Mouse (Mus musculus) telencephalon, adult 2 months (tissue): ENCODE measurements around the gene Sirt1.
"Not testable (repeated sequence)": the region's sequence is repeated elsewhere in the genome, so short reads cannot be mapped to it uniquely, and the experiment has no call there.

Source experiments
- DNase-seq: peaks from one replicate; pipeline ENCODE4 v3.0.0-alpha.2; 2011; ENCODE audit warnings: low read depth, low spot score

Gene Sirt1

GRCm38 (mm10) chr10:63381498-63382280, at the start of gene Sirt1:
TSS of gene Sirt1 (minus strand) at chr10:63381704.
- peak; percentile 5 for DNase-seq

- peak; percentile 94 for DNase-seq
Measured at GRCm38 (mm10) chr10:63429785-63430305, 48.3 kb upstream of the Sirt1 start, which contains the start of gene Ctnna3. TSS of gene Ctnna3 (plus strand) at chr10:63430098.

- DNase-seq: peak; percentile 94
Measured at GRCm38 (mm10) chr10:63429380-63429779, 47.9 kb upstream of the Sirt1 start.

GRCm38 (mm10) chr10:63429023-63429340, 47.5 kb upstream of the Sirt1 start:
- peak; percentile 29 for DNase-seq

- peak; percentile 36 for DNase-seq
Measured at GRCm38 (mm10) chr10:63428243-63429022, 46.9 kb upstream of the Sirt1 start.

GRCm38 (mm10) chr10:63427146-63427545, 45.6 kb upstream of the Sirt1 start:
- no peak for DNase-seq

- DNase-seq: no peak
Measured at GRCm38 (mm10) chr10:63424475-63424814, 42.9 kb upstream of the Sirt1 start.

GRCm38 (mm10) chr10:63423591-63424474, 42.3 kb upstream of the Sirt1 start:
- DNase-seq: no peak

- no peak for DNase-seq
Measured at GRCm38 (mm10) chr10:63422736-63422992, 41.2 kb upstream of the Sirt1 start.

GRCm38 (mm10) chr10:63421739-63422735, 40.5 kb upstream of the Sirt1 start, which contains the start of gene Gm7075:
TSS of gene Gm7075 (minus strand) at chr10:63421789.
- no peak for DNase-seq

GRCm38 (mm10) chr10:63417061-63417460, 35.6 kb upstream of the Sirt1 start:
- DNase-seq: no peak

- DNase-seq: no peak
Measured at GRCm38 (mm10) chr10:63415850-63416249, 34.3 kb upstream of the Sirt1 start.

- DNase-seq: no peak
Measured at GRCm38 (mm10) chr10:63415287-63415686, 33.8 kb upstream of the Sirt1 start.

GRCm38 (mm10) chr10:63412756-63413155, 31.3 kb upstream of the Sirt1 start:
- no peak for DNase-seq

- DNase-seq: not testable (repeated sequence)
Measured at GRCm38 (mm10) chr10:63411674-63412073, 30.2 kb upstream of the Sirt1 start.

- DNase-seq: no peak
Measured at GRCm38 (mm10) chr10:63410162-63410956, 28.9 kb upstream of the Sirt1 start.

- no peak for DNase-seq
Measured at GRCm38 (mm10) chr10:63403636-63404035, 22.1 kb upstream of the Sirt1 start.

GRCm38 (mm10) chr10:63402731-63403504, 21.4 kb upstream of the Sirt1 start:
- DNase-seq: no peak

GRCm38 (mm10) chr10:63396963-63397362, 15.5 kb upstream of the Sirt1 start:
- no peak for DNase-seq
